Mouse (Mus musculus) lung, adult 10 weeks (tissue): ENCODE measurements around the gene Vmn2r54. TPM values are rescaled to one million over a fixed set of nuclear protein-coding genes. Genes with fewer than 3 reads are reported as not detected.

ENCODE experiments used
- polyA plus RNA-seq: library from polyadenylated mRNA; stranded (reverse); fragments of 350-450 nt; fragmentation: Illumina TruSeq; extraction: RNeasy Lipid Tissue Mini Kit (QIAGEN cat#74804); gene quantifications from one replicate; pipeline ENCODE4 v1.2.3, GENCODE M21; 2014; ENCODE audit warnings: low read depth, low replicate concordance; ENCODE audit not compliant: insufficient read depth

Vmn2r54 gene
- not detected for polyA plus RNA-seq

GRCm38 (mm10) chr7:12640219-12640618 lies at the start of gene Vmn2r54:
TSS of gene Vmn2r54 (minus strand) at chr7:12640319.

GRCm38 (mm10) chr7:12684903-12685302 lies 44.8 kb upstream of the Vmn2r54 start, which contains the start of gene Vmn2r55:
TSS of gene Vmn2r55 (minus strand) at chr7:12685003.

GRCm38 (mm10) chr7:12608688-12609087 lies 31.4 kb downstream of the Vmn2r54 start, which contains the start of gene Vmn2r53:
TSS of gene Vmn2r53 (minus strand) at chr7:12608788.

Other genes starting within 250 kb of the Vmn2r54 start
- 0.32 TPM for gene Zfp551, start 217.6 kb downstream of the Vmn2r54 start, polyA plus RNA-seq
- gene Zfp606, start 162.0 kb downstream of the Vmn2r54 start, polyA plus RNA-seq, result 4.3 TPM
- gene 2900092C05Rik, start 127.8 kb downstream of the Vmn2r54 start, polyA plus RNA-seq, result not detected
- not detected for gene Vmn2r53, start 31.5 kb downstream of the Vmn2r54 start, polyA plus RNA-seq
- gene Vmn2r55, start 44.7 kb upstream of the Vmn2r54 start, polyA plus RNA-seq, result not detected
- gene Vmn2r56, start 94.7 kb upstream of the Vmn2r54 start, polyA plus RNA-seq, result not detected
- 0.95 TPM for gene Zscan18, start 163.3 kb upstream of the Vmn2r54 start, polyA plus RNA-seq
- 3.1 TPM for gene Zfp329, start 178.5 kb upstream of the Vmn2r54 start, polyA plus RNA-seq
- gene Zfp110, start 194.4 kb upstream of the Vmn2r54 start, polyA plus RNA-seq, result 15.9 TPM
- 1.5 TPM for gene Zfp128, start 240.9 kb upstream of the Vmn2r54 start, polyA plus RNA-seq